Mouse (Mus musculus) heart, postnatal 25 days (tissue): Measurements from ENCODE around the gene Noct. TPM values are rescaled to one million over a fixed set of nuclear protein-coding genes. Genes with fewer than 3 reads are reported as not detected.
"Not testable (repeated sequence)": the region's sequence is repeated elsewhere in the genome, so short reads cannot be mapped to it uniquely, and the experiment has no call there.

Experiments
- DNase-seq: peaks from one replicate; pipeline ENCODE4 v3.0.0; 2022; ENCODE audit warnings: low spot score
- intact Hi-C: fragments of 180-260 bp; cut with DNase I; formaldehyde crosslinking; loops from one replicate; pipeline ENCODE4 v1.15.1; 2025
- total RNA-seq, 2 experiments: library from RNA; stranded (reverse); gene quantifications; 2 replicates each; pipeline ENCODE4 v1.2.3; 2021

The Noct gene
- total RNA-seq, result 10 to 100 TPM; 30.2 to 49.7 TPM

DNA sequence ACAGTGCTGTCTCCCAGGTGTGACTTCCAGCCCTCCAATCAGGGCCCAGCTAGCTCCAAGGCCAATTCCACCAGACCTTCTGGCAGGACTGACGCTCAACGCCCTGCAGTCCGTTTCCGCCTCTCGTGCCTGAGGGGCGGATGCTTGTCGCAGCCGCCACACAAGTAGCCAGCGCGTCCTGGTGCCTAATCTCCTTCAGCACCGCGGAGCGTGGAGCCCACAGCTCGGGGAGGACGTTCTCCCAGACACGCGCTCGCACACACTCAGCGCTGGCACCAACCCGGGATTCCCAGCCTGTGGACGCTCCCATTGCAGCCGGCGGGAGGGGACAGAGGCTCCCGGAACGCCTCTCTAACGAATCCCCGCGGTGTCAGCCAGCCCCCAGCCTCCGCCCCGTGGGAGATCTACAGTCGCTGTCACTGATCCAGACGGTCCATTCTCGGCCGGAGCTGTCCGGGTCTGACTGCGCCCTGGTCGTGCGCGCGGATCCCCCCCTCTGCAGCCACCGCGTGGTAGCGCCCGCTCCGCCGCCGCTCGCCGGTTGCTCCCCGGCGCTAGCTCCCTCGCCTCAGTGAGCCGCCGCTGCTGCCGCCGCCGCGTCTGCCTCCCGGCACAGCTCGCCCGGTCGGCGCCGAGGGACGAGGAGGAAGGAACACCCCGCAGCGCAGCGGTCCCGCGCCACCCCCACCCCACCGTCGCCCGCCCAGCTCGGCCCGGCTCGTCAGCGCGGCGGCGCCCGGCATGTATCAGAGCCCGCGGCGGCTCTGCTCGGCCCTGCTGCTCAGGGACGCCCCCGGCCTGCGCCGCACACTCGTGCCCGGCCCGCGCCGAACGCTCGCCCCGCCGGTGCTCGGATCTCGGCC is at the start of gene Noct:
Gene Noct (plus strand): TSS at position 85 of the 863 bp plus-strand sequence.
- DNase-seq, result peak; percentile 83
- intact Hi-C loops, result no loop called here

- intact Hi-C loops, result loop anchor here (10.0 kb wide), 2 partner anchors 273 to 793 kb away; no protein-coding TSS in a partner anchor
Observed at GRCm38 (mm10) chr3:51178158-51178557, 46.1 kb upstream of the Noct start.

DNA sequence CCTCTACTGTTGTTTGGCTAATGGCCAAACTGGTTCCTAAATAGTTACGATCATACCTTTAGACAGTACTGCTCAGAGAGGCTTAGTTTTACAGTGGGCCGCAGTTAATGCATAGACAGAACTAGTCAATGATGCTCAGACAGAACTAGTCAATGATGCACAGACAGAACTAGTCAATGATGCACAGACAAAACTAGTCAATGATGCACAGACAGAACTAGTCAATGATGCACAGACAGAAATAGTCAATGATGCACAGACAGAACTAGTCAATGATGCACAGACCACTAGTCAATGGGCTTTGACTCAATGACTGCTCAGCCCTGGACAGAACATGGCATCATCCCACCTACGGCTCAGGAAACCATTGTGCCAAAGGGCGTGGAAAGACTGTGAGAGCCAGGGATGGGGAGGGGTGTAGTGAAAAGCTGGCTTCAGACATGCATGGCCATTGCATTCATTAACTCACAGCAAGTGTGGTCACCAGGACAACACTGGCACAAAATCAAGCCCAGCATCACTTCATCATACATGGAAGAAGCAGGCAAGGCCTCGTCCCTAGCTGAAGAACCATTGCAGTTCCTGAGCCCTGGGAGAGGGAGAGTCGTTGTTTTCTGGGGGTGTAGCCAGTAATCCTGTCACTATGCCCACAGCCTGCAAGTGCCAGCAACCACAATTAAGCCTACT is 44.6 kb upstream of the Noct start:
- intact Hi-C loops, result loop anchor here (10.0 kb wide), 2 partner anchors 275 to 795 kb away; no protein-coding TSS in a partner anchor
- DNase-seq, result no peak

More at GRCm38 (mm10) chr3:51178158-51178557, 46.1 kb upstream of the Noct start:
- no peak for DNase-seq

DNA sequence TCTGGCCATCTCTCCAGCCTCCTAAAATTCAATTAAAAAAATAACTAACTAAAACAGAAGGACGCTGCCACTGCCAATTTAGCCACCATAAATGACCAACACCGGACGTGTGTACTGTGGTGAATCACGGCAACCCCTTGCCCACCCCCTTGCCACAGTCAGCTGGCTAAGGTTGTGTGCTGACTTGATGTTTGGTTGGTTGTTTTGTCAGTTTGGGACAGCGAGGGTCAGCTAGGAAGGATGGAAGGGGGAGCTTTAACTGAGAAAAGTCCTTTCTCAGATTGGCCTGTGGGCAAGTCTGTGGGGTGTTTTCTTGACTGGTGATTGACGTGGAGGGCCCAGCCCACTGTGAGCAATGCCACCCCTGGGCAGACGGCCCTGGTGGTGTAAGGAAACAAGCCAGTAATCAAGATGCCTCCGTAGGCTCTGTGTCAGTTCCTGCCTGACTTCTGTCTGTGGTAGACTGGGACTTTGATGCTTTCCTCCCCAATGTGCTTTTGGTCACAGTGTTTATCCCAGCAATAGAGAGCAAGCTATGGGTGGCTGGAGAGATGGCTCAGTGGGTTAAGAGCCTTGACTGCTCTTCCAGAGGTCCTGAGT is 43.8 kb upstream of the Noct start:
- intact Hi-C loops, result no loop called here
- no peak for DNase-seq

DNA sequence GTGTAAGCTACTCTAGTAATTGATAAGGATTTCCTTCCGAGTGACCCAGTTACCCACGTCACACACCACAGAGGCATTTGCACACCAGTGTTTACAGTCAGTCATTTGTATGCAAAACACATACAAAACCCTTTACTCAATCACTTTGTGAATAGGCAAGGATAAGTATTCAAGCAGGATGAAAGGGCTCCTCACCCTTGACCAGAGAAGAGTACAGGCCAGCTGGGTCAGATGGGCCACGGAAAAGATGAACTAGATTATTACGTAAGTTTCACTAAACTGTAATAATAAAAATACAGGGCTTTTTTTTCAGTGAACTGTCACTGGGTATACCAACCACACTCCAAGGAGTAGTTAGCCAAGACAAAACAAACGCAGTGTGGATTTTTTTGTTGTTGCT is 41.8 kb upstream of the Noct start:
- intact Hi-C loops, result no loop called here
- no peak for DNase-seq

GRCm38 (mm10) chr3:51183508-51183907 is 40.7 kb upstream of the Noct start:
- intact Hi-C loops, DNase-seq: not testable (repeated sequence)

GRCm38 (mm10) chr3:51183967-51184366 is 40.3 kb upstream of the Noct start:
- intact Hi-C loops, DNase-seq: not testable (repeated sequence)

- intact Hi-C loops, result no loop called here
- DNase-seq, result no peak
Observed at GRCm38 (mm10) chr3:51184715-51185114, 39.5 kb upstream of the Noct start.

DNA sequence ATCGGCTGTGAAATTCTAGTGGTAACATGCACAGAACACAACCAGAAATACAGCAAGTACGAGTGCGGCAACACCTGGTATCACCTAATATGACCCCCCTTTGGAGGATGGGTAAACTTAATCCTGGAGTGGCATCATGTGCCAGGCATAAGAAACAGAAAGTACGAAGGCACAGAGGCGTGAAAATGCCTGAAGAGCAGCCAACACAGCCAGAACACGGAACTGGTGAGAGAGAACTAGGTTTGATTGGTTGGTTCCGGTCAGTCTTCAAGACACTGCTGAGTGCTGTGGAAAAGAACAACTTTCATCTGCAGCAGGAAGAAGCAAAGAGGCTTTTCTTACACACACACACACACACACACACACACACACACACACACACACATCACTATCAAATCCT is 38.8 kb upstream of the Noct start:
- intact Hi-C loops, result no loop called here
- DNase-seq, result no peak

GRCm38 (mm10) chr3:51194075-51194474 is 30.2 kb upstream of the Noct start:
- intact Hi-C loops, result no loop called here
- DNase-seq, result peak; percentile 65

DNA sequence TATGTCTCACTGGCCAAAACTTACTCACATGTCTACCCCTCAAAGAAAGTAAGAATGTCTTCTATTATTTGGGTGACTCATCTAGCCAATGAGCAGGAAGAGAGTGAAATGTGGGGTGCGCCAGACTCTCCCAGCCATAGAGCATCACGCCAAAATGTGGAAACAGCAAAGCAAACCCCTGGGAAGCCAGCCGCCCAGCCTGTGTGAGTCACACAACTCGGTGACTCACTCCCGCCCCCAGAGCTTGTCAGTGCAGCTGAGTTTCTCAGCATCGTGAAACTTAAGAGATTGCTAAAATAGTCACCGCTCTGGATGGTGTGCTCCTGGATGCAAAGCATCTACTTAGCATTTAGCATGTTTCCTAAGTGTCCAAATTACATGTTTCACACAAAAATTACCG is 28.9 kb upstream of the Noct start:
- DNase-seq, result peak; percentile 65
- intact Hi-C loops, result no loop called here

DNA sequence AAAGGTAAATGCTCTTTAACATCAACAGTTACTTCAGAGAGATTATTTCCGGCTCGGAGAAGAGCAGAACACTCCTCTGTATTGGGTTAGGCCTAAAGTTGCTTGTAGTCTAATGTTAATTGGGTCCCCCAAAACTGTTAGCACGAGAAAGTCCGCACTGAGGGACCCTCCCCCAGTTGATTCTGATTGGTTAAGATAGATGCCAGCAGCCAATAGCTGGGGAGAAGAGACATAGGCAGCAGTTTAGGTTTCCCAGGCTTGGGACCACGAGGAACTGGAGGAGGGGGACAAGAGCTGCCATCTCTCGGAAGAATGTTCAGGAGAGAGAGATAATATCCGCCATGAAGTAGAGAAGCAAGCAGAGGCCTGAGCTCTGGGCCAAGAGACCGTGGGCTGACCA is 28.5 kb upstream of the Noct start:
- intact Hi-C loops, result no loop called here
- DNase-seq, result no peak

DNA sequence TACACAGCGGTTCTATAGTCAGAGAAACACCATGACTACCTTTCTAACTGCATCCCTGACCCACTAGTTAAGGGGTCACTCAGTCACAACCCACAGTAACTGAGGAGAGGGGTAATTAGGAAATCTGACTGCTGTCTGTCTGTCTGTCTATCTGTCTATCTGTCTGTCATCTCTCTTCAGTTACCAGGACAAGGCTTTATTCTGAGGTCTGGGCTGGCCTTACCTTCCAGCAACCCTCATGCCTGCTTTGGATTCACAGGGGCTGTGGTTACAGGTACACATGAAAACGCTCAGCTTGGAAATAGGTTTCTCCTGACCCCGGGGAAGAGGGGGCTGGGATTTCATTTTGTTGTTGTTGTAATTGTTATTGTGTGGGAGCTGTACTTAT is 27.5 kb upstream of the Noct start:
- intact Hi-C loops, result no loop called here
- no peak for DNase-seq

- intact Hi-C loops, result no loop called here
- DNase-seq, result peak; percentile 53
Observed at GRCm38 (mm10) chr3:51197112-51197731, 27.0 kb upstream of the Noct start.

- intact Hi-C loops, result loop anchor here (2.0 kb wide), 1 partner anchor 25 kb away; no protein-coding TSS in a partner anchor
- DNase-seq, result no peak
Observed at GRCm38 (mm10) chr3:51198291-51198690, 26.0 kb upstream of the Noct start.

DNA sequence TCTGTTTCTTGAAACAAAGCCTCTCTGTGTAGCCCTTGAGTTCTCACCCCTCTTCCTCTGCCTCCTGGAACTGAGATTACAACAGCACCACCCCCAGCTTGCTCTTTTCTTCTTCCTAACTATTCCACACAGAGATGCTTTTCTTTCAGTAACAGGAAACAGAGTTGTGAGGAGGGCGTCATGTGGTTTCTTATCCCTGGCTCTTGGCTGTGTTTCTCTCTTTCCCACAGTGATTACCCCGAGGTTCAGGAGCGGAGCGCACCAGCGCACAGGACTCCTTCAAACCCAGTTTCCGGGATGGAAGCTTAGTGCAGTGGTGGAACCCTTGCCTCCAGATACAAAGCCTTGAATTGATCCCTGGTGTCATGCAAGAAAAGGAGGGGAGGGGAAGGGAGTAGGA is 25.1 kb upstream of the Noct start:
- DNase-seq, result no peak
- intact Hi-C loops, result loop anchor here (2.0 kb wide), 1 partner anchor 24 kb away; no protein-coding TSS in a partner anchor

DNA sequence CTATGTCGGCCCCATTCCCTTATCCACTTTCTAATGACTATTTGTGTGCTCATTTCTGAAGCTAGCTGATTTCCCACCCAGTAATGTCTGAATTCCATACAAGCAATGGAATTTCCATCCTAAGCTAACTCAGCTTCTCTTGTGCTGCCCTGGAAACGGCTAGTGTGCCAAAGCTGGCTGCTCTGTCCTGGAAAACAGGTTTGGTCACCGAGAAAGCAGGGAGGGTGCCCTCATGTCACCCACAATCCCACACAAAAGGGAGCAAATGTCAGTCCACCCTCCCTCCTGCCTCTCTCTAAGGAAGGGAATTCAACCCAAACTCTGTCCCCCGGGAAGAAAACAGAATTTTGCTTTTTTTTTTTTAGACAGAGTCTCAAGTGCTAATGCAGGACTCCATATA is 23.9 kb upstream of the Noct start:
- DNase-seq, result no peak
- intact Hi-C loops, result no loop called here

GRCm38 (mm10) chr3:51200894-51201293 is 23.4 kb upstream of the Noct start:
- intact Hi-C loops, result no loop called here
- DNase-seq, result no peak

DNA sequence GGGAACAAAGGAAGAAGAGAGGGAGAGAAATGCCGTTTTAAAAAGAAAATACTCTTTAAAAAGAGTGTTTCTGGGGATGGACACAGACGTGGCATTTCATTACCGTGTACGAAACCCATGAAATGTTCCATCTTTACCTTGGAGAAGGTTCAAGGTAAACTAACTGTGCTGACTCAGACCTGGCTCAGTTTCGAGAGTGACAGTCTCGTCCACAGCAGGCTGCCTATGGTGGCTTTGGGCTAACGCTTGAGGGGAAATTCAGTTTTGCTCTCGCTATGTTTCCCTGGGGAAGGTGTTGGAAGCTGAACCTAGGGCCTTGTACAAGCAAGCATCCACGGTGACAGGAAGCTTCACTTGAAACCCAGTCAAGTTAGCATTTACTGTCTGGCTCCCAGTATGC is 22.3 kb upstream of the Noct start:
- intact Hi-C loops, result no loop called here

DNA sequence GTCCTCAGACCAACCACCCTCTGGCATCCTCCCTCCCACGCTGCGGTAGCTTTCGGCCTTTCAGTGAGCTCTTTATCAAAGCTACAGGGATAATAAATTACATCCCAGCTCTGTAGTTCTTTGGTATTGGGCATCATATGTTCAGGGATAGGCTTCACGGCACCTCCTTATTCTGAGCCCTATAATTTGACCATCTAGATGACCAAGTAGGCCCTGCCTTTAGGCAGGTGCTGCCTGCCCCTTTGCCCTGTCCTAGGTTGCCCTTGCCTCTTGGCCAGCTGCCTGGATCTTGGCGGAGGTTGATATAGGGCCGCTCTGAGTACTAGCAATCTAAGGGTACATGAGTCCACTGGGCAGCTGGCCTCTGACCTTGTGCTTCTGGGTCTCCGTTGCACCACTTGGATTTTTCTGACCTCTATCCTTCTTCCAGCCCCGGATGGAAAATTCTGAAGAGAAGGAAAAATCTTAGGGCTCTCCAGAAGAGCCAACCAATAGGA is 21.7 kb upstream of the Noct start:
- DNase-seq, result no peak
- intact Hi-C loops, result no loop called here

More for the DNA sequence above, 22.3 kb upstream of the Noct start:
- DNase-seq, result no peak
